ENCODE assay signal across 8 mouse cellular contexts in genomic region chr2:35557911-35558825, GRCm38 (mm10). TPM values are rescaled to one million over a fixed set of nuclear protein-coding genes. Genes with fewer than 3 reads are reported as not detected.
A peak's percentile ranks its signal among the peaks of the same experiment; 100 is the strongest.
DNase-seq lines count a peak whose midpoint lies in the region; ATAC-seq lines count a peak whose summit lies in the region.

Gene Dab2ip, plus strand, starts transcription at chr2:35558266.

- intact Hi-C loops in heart, postnatal 14 days (cut with DNase I) = no loop called here

- no peak within 1 kb of the TSS for H3K9ac ChIP-seq in forebrain, embryonic 15.5 days (replicated peaks)
- H3K9ac ChIP-seq in neural tube, embryonic 13.5 days = peak within 1 kb of the TSS; percentile 57

- H3K9me3 ChIP-seq in forebrain, embryonic 15.5 days = no peaks in the 10 kb centered on the region
- no peaks in the 10 kb centered on the region for H3K9me3 ChIP-seq in neural tube, embryonic 13.5 days

- H3K4me3 ChIP-seq in forebrain, embryonic 15.5 days = no peak within 1 kb of the TSS
- no peak within 1 kb of the TSS for H3K4me3 ChIP-seq in neural tube, embryonic 13.5 days

- no peak within 1 kb of the TSS for H3K27ac ChIP-seq in forebrain, embryonic 15.5 days (replicated peaks)
- H3K27ac ChIP-seq in neural tube, embryonic 13.5 days (replicated peaks) = peak within 1 kb of the TSS; percentile 59

- no peak within 1 kb of the TSS for H3K4me2 ChIP-seq in forebrain, embryonic 15.5 days (replicated peaks)
- H3K4me2 ChIP-seq in neural tube, embryonic 13.5 days = peak within 1 kb of the TSS; percentile 25

- no peak for DNase-seq in frontal cortex, postnatal 10 days (ENCODE audit: low spot score in 2 of 2)
- no peak for DNase-seq in adrenal gland, postnatal 25 days
- DNase-seq in heart, postnatal 14 days = peak in 1 of 2 experiments; percentile 40
- DNase-seq in left cerebral cortex, adult 11 months (ENCODE audit: low spot score) = peak; percentile 56
- no peak for DNase-seq in urinary bladder, postnatal 25 days (ENCODE audit: low spot score)

- 62% methylated on average over 29 of the region's 29 CpGs for WGBS in forebrain, embryonic 15.5 days
- WGBS in neural tube, embryonic 13.5 days = 33% methylated on average over 29 of the region's 29 CpGs

- H3K27me3 ChIP-seq in forebrain, embryonic 15.5 days = no peaks in the 10 kb centered on the region
- H3K27me3 ChIP-seq in neural tube, embryonic 13.5 days = 0 out of 2 replicates have a peak, but pooled peaks cover 3% of the 10 kb centered on the region

- H3K4me1 ChIP-seq in forebrain, embryonic 15.5 days = peaks cover 9% of the 10 kb centered on the region; the same call in 1 of the 2 replicates
- peaks cover 29% of the 10 kb centered on the region for H3K4me1 ChIP-seq in neural tube, embryonic 13.5 days (replicated peaks)

- H3K36me3 ChIP-seq in forebrain, embryonic 15.5 days = no peaks in the 10 kb centered on the region
- no peaks in the 10 kb centered on the region for H3K36me3 ChIP-seq in neural tube, embryonic 13.5 days

- peak; percentile 69 for ATAC-seq in frontal cortex, adult (ENCODE audit: low TSS enrichment)
- ATAC-seq in forebrain, embryonic 15.5 days (replicated peaks) = no peak
- 0 out of 2 replicates have a peak, but pooled peaks have one; percentile 15 for ATAC-seq in neural tube, embryonic 13.5 days (ENCODE audit: low read depth)

RNA-seq across cellular contexts. Expression of gene Dab2ip, which starts in this region (rescaled TPM):
- total RNA-seq in adrenal gland, postnatal 25 days (2021) = 96.1 and 137 TPM in 2 replicates
- 66.6 and 97.0 TPM in 2 replicates for polyA plus RNA-seq in forebrain, embryonic 15.5 days (2015; fragmentation: Nextera tagmentation; extraction: Ambion mirVana)
- total RNA-seq in heart, postnatal 14 days (2021) = 10 to 100 TPM; 51.1 to 55.8 TPM
- polyA plus RNA-seq in neural tube, embryonic 13.5 days (2015; fragmentation: Nextera tagmentation; extraction: Ambion mirVana) = 55.4 and 67.4 TPM in 2 replicates
